Mouse (Mus musculus) skeletal muscle tissue, postnatal 0 days (tissue): Measurements from ENCODE around the gene Gm3115. TPM values are rescaled to one million over a fixed set of nuclear protein-coding genes. Genes with fewer than 3 reads are reported as not detected.

ENCODE experiments used
- polyA plus RNA-seq: library from polyadenylated mRNA; unstranded; fragments of >200 nt; fragmentation: Nextera tagmentation; extraction: Ambion mirVana; gene quantifications from 2 replicates; pipeline ENCODE4 v1.2.1, GENCODE M21; 2015

Gm3115 gene
- not detected in 2 replicates for polyA plus RNA-seq

DNA sequence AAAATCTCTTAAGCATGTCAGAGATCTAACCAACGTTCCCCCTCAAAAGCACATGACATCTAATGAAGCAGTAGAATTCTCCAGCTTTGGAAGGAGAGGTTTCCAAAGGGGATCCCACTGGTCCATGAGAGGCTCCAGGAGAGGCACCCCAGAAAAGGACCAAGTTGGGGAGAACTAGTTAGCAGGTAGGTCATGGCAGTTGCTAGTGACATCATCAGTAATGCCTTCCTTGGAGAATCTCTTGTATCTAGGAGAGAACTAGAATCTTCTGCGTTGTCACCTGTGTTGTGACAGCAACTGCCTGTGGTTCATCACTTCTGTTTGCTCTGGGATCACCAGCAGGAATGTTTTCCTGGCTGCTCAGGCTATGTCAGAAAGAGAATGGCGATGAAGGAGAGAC is at the start of gene Gm3115:
TSS of gene Gm3115 (plus strand) at position 301 of the 400 bp plus-strand sequence.

DNA sequence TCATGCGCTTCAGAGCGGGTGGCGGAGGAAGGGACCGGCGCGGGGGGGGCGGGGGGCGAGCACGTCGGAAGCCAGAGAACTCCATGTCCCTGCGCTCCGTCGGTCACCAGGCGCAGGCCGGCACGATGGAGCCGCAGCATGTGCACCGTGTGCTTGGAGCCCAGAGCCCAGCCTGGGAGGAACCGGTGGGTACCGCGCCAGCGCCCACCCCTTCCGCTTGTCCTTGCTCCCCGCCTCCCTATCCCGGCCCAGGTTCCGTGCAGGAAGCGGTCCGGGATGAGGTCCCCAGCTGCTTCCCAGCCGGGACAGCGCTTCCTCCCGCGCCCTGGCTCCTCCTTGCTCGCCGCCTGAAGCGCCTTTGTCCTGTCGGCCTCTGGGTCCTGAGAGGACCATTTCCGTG is 26.5 kb downstream of the Gm3115 start, which contains the start of gene Gm8108:
TSS of gene Gm8108 (plus strand) at position 101 of the 400 bp plus-strand sequence.

Other genes starting within 250 kb of the Gm3115 start
- gene Gm3033, start 237.9 kb upstream of the Gm3115 start, polyA plus RNA-seq: not detected in 2 replicates
- not detected in 2 replicates for gene Gm2916, start 199.9 kb upstream of the Gm3115 start, polyA plus RNA-seq
- 0.18 TPM in 1 of 2 replicates, not detected in the other for gene Gm3029, start 152.4 kb upstream of the Gm3115 start, polyA plus RNA-seq
- gene Gm3095, start 120.6 kb upstream of the Gm3115 start, polyA plus RNA-seq: not detected in 2 replicates
- not detected in 2 replicates for gene Gm3099, start 85.7 kb upstream of the Gm3115 start, polyA plus RNA-seq
- gene Gm5796, start 60.2 kb upstream of the Gm3115 start, polyA plus RNA-seq: 0.10 and 0.22 TPM in 2 replicates
- 0.21 TPM in 1 of 2 replicates, not detected in the other for gene Gm8108, start 26.4 kb downstream of the Gm3115 start, polyA plus RNA-seq
- gene Gm3127, start 80.9 kb downstream of the Gm3115 start, polyA plus RNA-seq: not detected in 2 replicates
- 0.12 and 0.17 TPM in 2 replicates for gene Gm2974, start 98.5 kb downstream of the Gm3115 start, polyA plus RNA-seq
- not detected in 2 replicates for gene Gm3138, start 165.5 kb downstream of the Gm3115 start, polyA plus RNA-seq
- not detected in 2 replicates for gene Gm3149, start 233.2 kb downstream of the Gm3115 start, polyA plus RNA-seq